Mouse (Mus musculus): ENCODE data around the gene Nfia. TPM values are rescaled to one million over a fixed set of nuclear protein-coding genes. Genes with fewer than 3 reads are reported as not detected.

Gene Nfia
- polyA plus RNA-seq, 1 experiment from 2014 or later: 15.9 TPM

DNA sequence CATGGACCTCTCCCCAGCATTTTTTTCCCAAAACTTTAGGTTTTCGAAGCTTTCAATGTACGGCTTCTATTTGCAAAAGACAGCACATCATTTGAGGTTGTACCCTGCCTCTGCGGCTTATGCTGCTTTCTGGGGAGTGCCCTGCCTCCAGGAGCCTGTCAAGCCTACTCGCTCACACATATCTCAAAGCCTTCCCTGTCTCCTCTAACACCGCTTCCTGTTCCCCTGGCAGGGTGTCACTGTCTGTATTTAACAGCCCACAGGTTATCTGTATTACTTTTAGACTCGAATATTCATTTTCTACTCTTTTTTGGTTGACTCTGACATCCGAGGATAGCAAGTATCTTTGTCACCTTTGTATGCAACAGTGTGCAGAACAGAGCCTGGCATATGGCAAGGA is 304.1 kb downstream of the Nfia start:
- Histone ChIP-seq H3K4me2 (replicated peaks; ENCODE audit: low read depth) (no peak overlapping the region), H3K9me3 (ENCODE audit: control insufficient read depth) (no peaks in the 10 kb centered on the region), H3K36me3 (ENCODE audit: control insufficient read depth, insufficient read depth) (peaks cover 5% of the 10 kb centered on the region; the same call in 1 of the 2 replicates), H3K4me1 (replicated peaks; ENCODE audit: control insufficient read depth, insufficient read depth, low read length) (no peaks in the 10 kb centered on the region), H3K9ac (ENCODE audit: low read depth, low read length) (no peak overlapping the region), H3K4me3 (ENCODE audit: low read depth, low read length) (no peak overlapping the region), H3K27ac (ENCODE audit: low read depth, low read length) (no peak overlapping the region), H3K27me3 (replicated peaks; ENCODE audit: control insufficient read depth, insufficient read depth, low read length) (no peaks in the 10 kb centered on the region)
- 79% methylated on average over 7 of the region's 7 CpGs for WGBS
- TF ChIP-seq CTCF (IDR thresholded peaks at IDR 0.05; ENCODE audit: low read depth): no peak
- ATAC-seq: no peak

DNA sequence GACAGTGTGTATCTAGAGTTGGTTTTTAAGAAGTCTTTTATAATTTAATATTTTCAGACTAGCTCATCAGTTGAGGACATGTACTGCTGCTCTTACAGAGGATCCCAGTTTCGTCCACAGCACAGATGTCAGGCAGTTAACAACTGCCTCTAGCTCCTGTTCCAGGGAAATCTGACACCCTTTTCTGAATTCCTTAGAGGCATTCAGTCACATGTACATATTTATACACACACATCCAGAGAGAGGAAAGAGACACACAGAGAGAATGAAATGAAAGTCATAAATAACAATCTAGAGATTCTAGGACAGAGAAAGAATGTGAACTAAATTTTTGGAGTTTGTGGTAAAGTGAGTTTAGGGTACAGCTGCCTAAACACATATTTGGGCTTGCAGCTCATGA is 308.1 kb downstream of the Nfia start:
- Histone ChIP-seq H3K4me2 (replicated peaks; ENCODE audit: low read depth) (no peak overlapping the region), H3K9me3 (ENCODE audit: control insufficient read depth) (no peaks in the 10 kb centered on the region), H3K27ac (ENCODE audit: low read depth, low read length) (no peak overlapping the region), H3K36me3 (ENCODE audit: control insufficient read depth, insufficient read depth) (peaks cover 9% of the 10 kb centered on the region; the same call in 1 of the 2 replicates), H3K4me3 (ENCODE audit: low read depth, low read length) (no peak overlapping the region), H3K4me1 (replicated peaks; ENCODE audit: control insufficient read depth, insufficient read depth, low read length) (no peaks in the 10 kb centered on the region), H3K27me3 (replicated peaks; ENCODE audit: control insufficient read depth, insufficient read depth, low read length) (no peaks in the 10 kb centered on the region), H3K9ac (ENCODE audit: low read depth, low read length) (no peak overlapping the region)
- no peak for ATAC-seq
- WGBS: 66% methylated on average over 1 of the region's 1 CpGs
- TF ChIP-seq CTCF (IDR thresholded peaks at IDR 0.05; ENCODE audit: low read depth): no peak

DNA sequence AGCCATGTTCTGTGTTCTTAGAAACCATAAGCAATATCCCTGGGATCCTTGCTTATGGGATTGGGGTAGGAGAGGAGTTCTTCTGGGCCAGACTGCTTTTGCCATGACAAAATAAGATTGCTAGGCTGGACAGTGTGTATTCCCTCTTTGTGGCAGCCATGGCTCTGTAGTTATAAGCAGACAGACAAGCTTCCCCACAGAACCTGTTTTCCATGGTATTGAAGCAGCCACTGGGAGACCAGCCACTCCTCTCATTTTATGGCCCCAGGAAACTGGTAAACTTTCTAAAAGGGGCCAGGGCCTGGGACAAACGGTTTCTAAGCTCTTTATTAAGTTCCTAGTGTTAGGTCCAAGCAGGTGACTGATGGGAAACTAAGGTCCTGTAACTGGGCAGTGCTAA is 309.4 kb downstream of the Nfia start:
- H3K4me3 ChIP-seq (ENCODE audit: low read depth, low read length): no peak overlapping the region
- no peak for TF ChIP-seq CTCF (IDR thresholded peaks at IDR 0.05; ENCODE audit: low read depth)
- H3K36me3 ChIP-seq (ENCODE audit: control insufficient read depth, insufficient read depth): peaks cover 5% of the 10 kb centered on the region; the same call in 1 of the 2 replicates
- H3K9ac ChIP-seq (ENCODE audit: low read depth, low read length): no peak overlapping the region
- WGBS: 10% methylated on average over 1 of the region's 1 CpGs
- no peaks in the 10 kb centered on the region for H3K9me3 ChIP-seq (ENCODE audit: control insufficient read depth)
- H3K27me3 ChIP-seq (replicated peaks; ENCODE audit: control insufficient read depth, insufficient read depth, low read length): no peaks in the 10 kb centered on the region
- no peak for ATAC-seq
- no peaks in the 10 kb centered on the region for H3K4me1 ChIP-seq (replicated peaks; ENCODE audit: control insufficient read depth, insufficient read depth, low read length)
- no peak overlapping the region for H3K27ac ChIP-seq (ENCODE audit: low read depth, low read length)
- H3K4me2 ChIP-seq (replicated peaks; ENCODE audit: low read depth): no peak overlapping the region

DNA sequence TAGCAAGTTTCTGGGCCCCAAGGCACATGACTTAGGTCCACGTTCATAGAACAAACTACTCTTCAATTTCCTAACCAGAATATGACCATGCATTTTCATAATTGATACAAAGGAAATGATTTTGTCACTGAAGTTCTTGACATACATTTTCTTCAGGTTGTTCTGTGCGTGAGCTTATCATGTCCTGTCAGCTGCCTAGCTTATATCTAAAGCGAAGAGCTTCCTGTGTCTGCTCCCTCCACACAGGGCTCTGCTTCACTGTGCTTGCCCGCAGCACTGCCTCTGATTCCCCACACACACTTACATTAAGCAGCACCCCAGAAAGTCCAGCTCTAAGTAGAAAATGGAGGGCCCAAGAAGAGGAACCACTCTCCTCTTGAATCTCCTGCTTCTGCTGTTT is 310.0 kb downstream of the Nfia start:
- Histone ChIP-seq H3K27ac (ENCODE audit: low read depth, low read length) (no peak overlapping the region), H3K9ac (ENCODE audit: low read depth, low read length) (no peak overlapping the region), H3K4me2 (replicated peaks; ENCODE audit: low read depth) (no peak overlapping the region), H3K4me1 (replicated peaks; ENCODE audit: control insufficient read depth, insufficient read depth, low read length) (no peaks in the 10 kb centered on the region), H3K4me3 (ENCODE audit: low read depth, low read length) (no peak overlapping the region), H3K36me3 (ENCODE audit: control insufficient read depth, insufficient read depth) (peaks cover 4% of the 10 kb centered on the region; the same call in 1 of the 2 replicates), H3K9me3 (ENCODE audit: control insufficient read depth) (no peaks in the 10 kb centered on the region), H3K27me3 (replicated peaks; ENCODE audit: control insufficient read depth, insufficient read depth, low read length) (no peaks in the 10 kb centered on the region)
- WGBS: 77% methylated on average over 4 of the region's 4 CpGs
- TF ChIP-seq CTCF (IDR thresholded peaks at IDR 0.05; ENCODE audit: low read depth): no peak
- no peak for ATAC-seq

DNA sequence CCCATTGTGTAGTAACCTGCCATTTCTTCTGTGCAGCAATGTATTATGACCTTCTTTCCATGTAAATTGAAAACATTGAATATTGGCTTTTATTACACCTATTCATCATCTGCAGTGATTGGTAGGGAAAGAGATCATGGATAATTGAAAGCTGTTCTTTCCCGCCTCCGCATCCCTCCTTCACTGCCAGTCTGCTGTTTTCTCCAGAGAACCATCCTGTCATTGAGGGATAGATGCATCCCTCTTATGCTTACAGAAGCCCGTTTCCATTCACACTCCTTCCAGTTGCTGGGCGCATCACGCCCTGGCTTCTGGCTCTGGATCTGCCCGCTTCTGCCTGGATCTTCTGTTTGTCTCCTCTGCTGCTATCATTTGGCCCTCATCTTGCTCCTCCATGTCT is 312.5 kb downstream of the Nfia start:
- Histone ChIP-seq H3K27me3 (replicated peaks; ENCODE audit: control insufficient read depth, insufficient read depth, low read length) (no peaks in the 10 kb centered on the region), H3K9ac (ENCODE audit: low read depth, low read length) (no peak overlapping the region), H3K4me2 (replicated peaks; ENCODE audit: low read depth) (no peak overlapping the region), H3K4me1 (replicated peaks; ENCODE audit: control insufficient read depth, insufficient read depth, low read length) (no peaks in the 10 kb centered on the region), H3K27ac (ENCODE audit: low read depth, low read length) (no peak overlapping the region), H3K4me3 (ENCODE audit: low read depth, low read length) (no peak overlapping the region), H3K9me3 (ENCODE audit: control insufficient read depth) (no peaks in the 10 kb centered on the region), H3K36me3 (ENCODE audit: control insufficient read depth, insufficient read depth) (peaks cover 4% of the 10 kb centered on the region; the same call in 1 of the 2 replicates)
- WGBS: 90% methylated on average over 6 of the region's 6 CpGs
- ATAC-seq: no peak
- no peak for TF ChIP-seq CTCF (IDR thresholded peaks at IDR 0.05; ENCODE audit: low read depth)

DNA sequence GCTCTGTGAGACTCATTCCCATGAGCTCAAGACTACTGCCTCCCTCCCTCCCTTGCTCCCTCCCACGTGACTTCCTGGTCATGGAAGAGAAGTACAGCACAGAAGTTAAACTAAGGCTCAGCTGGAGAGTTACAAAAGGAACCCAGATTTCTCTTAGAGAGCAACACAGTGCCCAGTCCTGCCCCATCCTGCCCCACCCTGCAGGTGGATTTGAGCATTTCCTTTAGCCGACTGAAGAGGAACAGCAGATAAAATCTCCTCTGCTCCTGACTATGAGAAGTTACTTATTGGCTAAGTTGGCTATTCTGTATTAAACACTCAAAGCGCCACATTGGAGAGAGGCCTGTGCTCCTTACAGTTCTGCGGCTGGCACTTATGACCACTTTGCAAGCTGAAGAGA is 314.4 kb downstream of the Nfia start:
- H3K27me3 ChIP-seq (replicated peaks; ENCODE audit: control insufficient read depth, insufficient read depth, low read length): no peaks in the 10 kb centered on the region
- H3K9me3 ChIP-seq (ENCODE audit: control insufficient read depth): no peaks in the 10 kb centered on the region
- H3K27ac ChIP-seq (ENCODE audit: low read depth, low read length): no peak overlapping the region
- no peak overlapping the region for H3K4me3 ChIP-seq (ENCODE audit: low read depth, low read length)
- H3K9ac ChIP-seq (ENCODE audit: low read depth, low read length): no peak overlapping the region
- 45% methylated on average over 4 of the region's 4 CpGs for WGBS
- H3K36me3 ChIP-seq (ENCODE audit: control insufficient read depth, insufficient read depth): 0 out of 2 replicates have a peak, but pooled peaks cover 4% of the 10 kb centered on the region
- 0 out of 2 replicates have a peak, but pooled peaks have one; percentile 19 for ATAC-seq
- H3K4me1 ChIP-seq (replicated peaks; ENCODE audit: control insufficient read depth, insufficient read depth, low read length): no peaks in the 10 kb centered on the region
- H3K4me2 ChIP-seq (replicated peaks; ENCODE audit: low read depth): no peak overlapping the region
- no peak for TF ChIP-seq CTCF (IDR thresholded peaks at IDR 0.05; ENCODE audit: low read depth)

DNA sequence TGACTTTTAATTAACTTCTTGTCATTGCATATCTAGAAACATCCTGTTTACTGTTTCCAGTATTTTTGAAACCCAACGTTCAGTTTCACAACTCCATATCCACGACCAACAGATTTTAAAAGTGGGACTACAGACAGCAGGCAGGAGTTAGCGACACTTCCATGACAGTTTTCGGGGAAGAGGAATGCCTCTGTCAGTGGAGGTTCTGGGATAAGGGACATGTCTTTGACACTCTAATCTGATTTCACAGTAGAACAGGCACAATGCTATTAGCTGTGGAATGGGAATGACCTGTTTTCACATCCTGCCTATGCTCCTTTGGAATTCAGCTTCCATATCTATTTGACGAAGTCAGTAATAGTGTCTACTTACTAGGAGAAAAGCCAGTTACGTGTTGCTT is 317.5 kb downstream of the Nfia start:
- 80% methylated on average over 6 of the region's 6 CpGs for WGBS

More for the DNA sequence above, 317.5 kb downstream of the Nfia start:
- no peak for TF ChIP-seq CTCF (IDR thresholded peaks at IDR 0.05; ENCODE audit: low read depth)
- H3K9ac ChIP-seq (ENCODE audit: low read depth, low read length): no peak overlapping the region
- no peaks in the 10 kb centered on the region for H3K27me3 ChIP-seq (replicated peaks; ENCODE audit: control insufficient read depth, insufficient read depth, low read length)
- 0 out of 2 replicates have a peak, but pooled peaks cover 4% of the 10 kb centered on the region for H3K36me3 ChIP-seq (ENCODE audit: control insufficient read depth, insufficient read depth)
- no peaks in the 10 kb centered on the region for H3K4me1 ChIP-seq (replicated peaks; ENCODE audit: control insufficient read depth, insufficient read depth, low read length)
- no peak overlapping the region for H3K4me2 ChIP-seq (replicated peaks; ENCODE audit: low read depth)
- no peaks in the 10 kb centered on the region for H3K9me3 ChIP-seq (ENCODE audit: control insufficient read depth)
- H3K4me3 ChIP-seq (ENCODE audit: low read depth, low read length): no peak overlapping the region
- H3K27ac ChIP-seq (ENCODE audit: low read depth, low read length): no peak overlapping the region
- ATAC-seq: no peak

Measured in intestine, postnatal 0 days (tissue).